Mouse (Mus musculus) MEL-GATA-1-ER (cell line): Measurements from ENCODE around the gene Neurog1.

Experiments used
- DNase-seq: peaks from one replicate; pipeline ENCODE4 v3.0.0-alpha.2; 2012; ENCODE audit warnings: low read depth; ENCODE audit errors: extremely low read depth

Neurog1 gene

GRCm38 (mm10) chr13:56251924-56252619 lies at the start of gene Neurog1:
TSS of gene Neurog1 (minus strand) at chr13:56252163.
- DNase-seq, result no peak

DNA sequence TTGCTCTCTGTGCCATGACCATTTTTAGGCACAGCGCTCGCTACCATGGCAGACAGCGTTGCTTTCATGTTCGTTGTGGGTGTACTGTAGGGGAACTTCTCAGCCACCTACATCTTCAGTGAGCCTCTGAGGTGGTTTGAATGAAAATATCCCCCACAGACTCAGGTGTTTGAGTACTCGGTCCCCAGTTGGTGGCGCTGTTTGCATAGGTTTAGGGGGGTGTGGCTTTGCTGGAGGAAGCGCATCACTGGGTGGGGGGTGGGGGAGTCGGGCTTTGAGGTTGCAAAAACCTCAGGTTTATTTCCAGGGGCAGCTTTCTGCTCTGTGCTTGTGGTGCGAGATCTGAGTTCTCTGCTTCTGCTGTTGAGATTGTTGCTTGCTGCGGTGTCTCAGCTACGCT lies 47.4 kb upstream of the Neurog1 start:
- DNase-seq, result no peak

DNA sequence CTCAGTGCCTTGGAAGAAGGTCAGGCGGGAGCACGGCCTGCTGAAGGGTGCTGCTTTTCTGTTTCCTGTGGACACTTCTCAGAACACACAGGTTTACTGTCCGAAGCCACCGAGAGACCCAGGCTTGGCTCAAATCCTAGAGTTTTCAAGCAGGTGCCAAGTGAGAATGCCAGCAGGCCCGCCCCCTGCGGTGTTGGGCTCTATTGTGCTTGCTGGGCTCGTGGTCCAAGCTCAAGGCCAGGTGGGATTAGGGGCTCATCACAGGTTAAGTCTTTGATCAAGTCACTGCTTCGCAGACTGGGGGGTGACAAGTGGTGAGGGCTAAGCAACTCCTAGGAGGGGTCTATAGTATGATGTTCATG lies 44.7 kb upstream of the Neurog1 start:
- no peak for DNase-seq

DNA sequence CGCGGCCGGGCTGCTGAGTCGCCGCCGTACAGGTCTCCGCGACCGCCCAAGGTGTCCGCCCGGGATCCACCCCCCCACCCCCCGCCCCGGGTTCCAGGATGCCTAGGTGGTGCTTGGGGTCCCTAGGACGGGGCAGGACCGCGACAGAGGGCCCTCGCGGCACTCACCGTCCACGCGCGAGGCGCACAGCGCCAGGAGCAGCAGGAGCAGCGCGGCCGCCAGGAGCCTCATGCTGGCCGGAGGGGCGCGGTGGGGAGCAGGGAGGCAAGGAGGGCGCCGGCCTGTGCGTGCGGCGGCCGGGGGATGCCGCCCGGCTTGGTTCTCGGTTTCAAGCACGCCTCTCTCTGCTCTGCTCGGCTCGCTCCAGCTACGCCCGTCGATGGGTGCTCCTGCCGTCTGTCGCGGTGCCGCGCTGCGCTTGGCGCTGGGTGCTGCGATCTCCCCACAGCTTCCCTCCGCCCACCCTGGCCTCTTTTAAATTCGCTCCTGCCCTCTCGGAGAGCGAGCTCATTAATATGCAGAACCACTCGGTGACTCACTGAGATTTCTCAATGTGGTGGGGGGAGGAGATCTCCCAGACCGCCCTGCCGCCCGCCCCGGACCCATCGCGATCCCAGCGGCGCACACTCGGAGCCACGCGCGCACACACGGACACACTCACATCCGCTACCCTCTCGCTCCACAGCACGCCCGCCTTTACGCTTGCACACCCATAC lies 44.1 kb upstream of the Neurog1 start, which contains the start of gene Cxcl14:
Gene Cxcl14, minus strand, starts transcription at position 609 of the 716 bp plus-strand sequence.
- no peak for DNase-seq

DNA sequence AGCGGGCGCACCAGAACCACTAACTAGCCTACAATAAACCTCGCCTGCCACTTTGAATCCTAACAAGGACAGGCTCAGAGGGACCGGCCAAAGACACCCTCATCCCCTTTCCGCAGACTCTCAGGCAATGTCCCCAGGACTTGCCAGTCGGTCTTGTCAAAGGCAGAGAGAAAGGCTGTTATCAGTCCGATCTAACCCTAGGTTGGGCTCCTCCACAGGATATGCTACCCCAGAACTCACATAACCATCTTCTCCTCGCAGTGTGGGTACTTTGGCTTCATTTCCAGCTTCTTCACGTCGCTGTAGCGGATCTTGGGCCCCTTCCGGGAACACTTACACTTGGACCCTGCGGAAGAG lies 43.6 kb upstream of the Neurog1 start:
- DNase-seq, result no peak

- no peak for DNase-seq
Measured at GRCm38 (mm10) chr13:56294908-56295307, 42.9 kb upstream of the Neurog1 start.

GRCm38 (mm10) chr13:56289998-56290397 lies 38.0 kb upstream of the Neurog1 start:
- no peak for DNase-seq

DNA sequence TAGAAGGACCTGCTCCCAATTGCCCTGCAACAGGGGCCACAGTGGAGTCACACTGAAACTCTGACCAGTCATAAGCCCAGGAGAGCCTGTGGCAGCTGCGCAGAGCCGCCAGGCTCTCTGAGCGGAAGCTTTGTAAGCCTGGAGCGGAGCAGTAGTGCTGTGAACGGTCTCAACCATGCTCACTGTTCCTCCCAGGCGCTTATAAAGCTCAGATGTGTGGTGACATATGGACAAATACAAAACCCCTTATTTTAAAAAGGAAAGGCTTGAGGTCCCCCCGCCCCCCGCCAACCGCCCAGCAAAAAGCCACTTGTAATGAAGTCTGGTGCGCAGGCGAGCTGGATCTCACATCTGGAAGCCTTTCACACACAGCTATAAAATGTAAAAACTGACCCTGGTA lies 37.3 kb upstream of the Neurog1 start:
- no peak for DNase-seq

DNA sequence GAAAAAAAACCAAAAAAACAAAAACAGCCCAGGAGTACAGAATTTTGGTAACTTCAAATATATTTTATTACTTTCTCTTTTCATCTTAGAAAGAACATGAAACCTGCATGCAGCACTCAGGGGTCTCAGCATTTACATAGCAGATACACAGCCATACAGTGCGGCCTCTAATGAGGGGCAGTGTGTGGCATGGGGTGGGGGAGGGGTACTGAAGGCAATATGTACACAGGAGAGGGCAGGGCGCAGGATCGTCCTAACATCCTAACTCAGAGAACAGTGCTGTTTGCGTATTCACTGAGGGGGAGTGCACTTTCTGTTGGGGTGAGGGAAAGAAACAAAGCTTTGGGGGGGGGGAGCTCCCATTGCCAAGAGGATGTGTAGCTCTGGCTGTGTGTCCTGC lies 36.6 kb upstream of the Neurog1 start:
- DNase-seq, result no peak

DNA sequence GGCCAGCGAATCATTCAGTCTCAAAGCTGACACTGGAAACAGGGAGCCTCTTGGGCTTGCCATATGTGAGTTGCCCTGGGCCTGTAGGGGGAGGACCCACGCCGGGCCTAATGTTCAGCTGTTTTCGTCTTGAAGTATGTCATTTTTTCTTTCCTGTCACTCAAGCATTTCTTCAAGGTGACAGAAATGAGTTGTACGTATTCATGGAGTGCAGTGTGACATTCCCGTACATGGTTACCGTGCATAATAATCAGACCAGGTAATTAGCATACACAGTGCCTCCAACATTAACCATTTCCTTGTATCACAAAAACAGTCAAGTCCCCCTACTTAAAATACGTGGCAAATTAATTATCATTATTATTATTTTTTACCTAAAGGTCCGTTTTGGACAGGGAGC lies 35.1 kb upstream of the Neurog1 start:
- DNase-seq, result no peak

DNA sequence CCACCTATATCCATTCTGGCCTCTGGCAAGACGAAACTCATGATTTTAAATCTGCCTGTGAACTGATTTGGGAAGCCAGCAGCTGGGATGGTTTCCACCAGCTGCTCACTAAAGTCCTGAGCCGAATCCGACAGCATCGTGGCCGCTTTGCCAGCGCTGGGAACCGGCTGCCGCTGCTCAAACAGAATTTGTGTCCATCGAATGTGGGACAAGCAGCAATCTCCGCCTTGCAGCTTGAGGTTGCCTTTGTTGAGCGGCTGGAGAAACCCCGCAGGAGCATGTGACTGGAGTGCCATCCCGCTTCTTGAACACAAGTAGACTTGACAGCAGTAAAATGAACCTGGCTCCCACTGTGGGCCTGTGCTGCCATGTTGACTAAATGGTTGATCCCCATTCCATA lies 31.4 kb upstream of the Neurog1 start:
- no peak for DNase-seq

DNA sequence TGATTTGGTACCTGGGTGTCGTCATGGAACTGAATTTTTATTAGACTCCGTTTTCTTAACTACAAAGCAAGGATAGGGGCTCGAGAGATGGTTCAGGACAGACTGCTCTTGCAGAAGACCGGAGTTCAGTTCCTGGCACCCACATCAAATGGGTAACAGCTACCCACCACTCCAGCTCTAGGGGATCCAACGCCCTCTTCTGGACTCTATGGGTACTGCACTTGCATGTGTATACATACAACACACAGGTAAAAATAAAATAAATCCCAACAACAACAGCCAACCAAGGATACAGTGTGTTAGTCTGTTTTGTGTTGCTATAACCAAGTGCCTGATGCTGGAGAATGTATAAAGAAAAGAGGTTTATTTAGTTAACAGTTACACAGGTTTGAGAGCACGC lies 28.4 kb upstream of the Neurog1 start:
- no peak for DNase-seq

DNA sequence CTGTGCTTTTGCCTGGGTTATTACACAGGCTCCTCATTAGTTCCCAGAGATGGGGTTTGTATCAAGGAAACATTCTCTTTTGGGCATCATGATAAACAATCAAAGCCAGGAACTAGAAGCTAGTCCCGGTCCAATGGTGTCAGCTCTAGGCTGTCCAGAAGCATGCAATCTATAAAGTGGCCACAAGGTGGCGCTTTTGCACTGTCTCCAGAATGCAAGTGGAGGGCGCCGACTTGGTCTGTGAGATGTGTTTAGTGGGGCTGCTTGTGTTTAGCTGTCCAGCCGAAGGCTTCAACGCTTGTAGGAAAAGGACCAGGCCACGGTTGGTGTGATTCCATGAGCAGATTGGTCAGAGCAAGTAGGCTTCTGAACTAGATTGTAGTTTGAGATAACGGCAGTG lies 27.5 kb upstream of the Neurog1 start:
- no peak for DNase-seq

DNA sequence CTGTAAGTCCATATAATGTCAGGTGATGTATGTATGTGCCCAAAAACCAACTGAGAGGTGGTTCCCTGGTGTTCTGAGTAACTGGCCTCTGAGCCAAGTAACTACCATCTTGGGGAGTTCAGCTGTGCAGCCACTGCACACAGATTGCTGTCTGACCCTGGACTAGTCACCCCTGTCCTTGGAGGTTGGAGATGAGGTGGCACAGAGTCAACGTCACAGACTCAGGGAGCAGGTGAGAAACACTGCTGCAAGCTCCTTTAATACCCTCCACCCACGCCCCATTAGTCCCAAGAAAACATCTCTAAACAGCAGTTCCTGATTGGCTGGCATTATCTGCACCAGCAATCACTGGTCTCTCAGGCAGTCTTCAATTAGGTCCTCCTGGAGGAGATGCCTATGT lies 23.2 kb upstream of the Neurog1 start:
- no peak for DNase-seq

DNA sequence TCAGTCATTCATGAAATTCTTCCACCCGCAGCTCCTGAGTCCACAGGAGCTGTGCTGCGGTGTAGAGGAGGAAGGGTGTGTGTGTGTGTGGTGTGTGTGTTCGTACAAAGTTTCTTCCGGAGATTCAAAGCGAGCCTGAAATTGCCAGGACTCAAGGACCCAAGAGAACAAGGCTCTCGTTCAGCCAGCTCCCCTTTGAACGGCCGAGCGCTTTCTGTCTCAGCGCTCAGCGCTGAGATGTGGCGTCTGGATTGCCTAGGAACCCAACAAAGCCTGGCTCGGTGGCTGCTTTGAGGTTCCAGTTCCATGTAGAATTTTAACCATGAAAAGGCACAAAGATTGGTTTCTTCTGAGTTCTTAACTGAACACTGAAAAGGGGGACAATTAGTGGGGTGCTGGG lies 18.2 kb upstream of the Neurog1 start:
- no peak for DNase-seq

GRCm38 (mm10) chr13:56267396-56267795 lies 15.4 kb upstream of the Neurog1 start:
- no peak for DNase-seq

GRCm38 (mm10) chr13:56266435-56266834 lies 14.5 kb upstream of the Neurog1 start:
- DNase-seq, result no peak

- no peak for DNase-seq
Measured at GRCm38 (mm10) chr13:56265661-56266060, 13.7 kb upstream of the Neurog1 start.

DNA sequence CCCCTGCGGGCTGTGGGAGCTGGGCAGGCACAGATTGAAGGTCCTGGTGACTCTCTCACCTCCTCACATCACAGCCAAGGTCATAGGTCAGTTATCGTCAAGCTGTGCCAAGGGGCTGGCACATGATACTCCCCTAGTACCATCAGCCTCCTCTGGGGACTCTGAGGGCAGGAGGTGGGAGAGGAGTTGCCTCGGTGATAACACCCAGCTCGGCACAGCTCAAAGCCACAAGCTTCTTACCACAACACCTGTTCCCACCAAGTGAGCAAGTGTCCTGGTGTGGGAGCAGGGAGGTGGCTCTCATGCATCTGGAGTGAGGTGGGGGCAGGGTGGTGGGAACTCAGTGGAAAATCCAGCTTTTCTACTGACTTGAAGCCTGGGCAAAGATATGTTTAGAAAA lies 10.3 kb upstream of the Neurog1 start:
- DNase-seq, result no peak

- DNase-seq, result no peak
Measured at GRCm38 (mm10) chr13:56260344-56260780, 8.4 kb upstream of the Neurog1 start.

GRCm38 (mm10) chr13:56259926-56260250 lies 7.9 kb upstream of the Neurog1 start:
- DNase-seq, result no peak

- DNase-seq, result no peak
Measured at GRCm38 (mm10) chr13:56259021-56259925, 7.3 kb upstream of the Neurog1 start.
